Mouse (Mus musculus): Measurements from ENCODE around the gene Dlgap4.
A peak's percentile ranks its signal among the peaks of the same experiment; 100 is the strongest.

Dlgap4 gene

DNA sequence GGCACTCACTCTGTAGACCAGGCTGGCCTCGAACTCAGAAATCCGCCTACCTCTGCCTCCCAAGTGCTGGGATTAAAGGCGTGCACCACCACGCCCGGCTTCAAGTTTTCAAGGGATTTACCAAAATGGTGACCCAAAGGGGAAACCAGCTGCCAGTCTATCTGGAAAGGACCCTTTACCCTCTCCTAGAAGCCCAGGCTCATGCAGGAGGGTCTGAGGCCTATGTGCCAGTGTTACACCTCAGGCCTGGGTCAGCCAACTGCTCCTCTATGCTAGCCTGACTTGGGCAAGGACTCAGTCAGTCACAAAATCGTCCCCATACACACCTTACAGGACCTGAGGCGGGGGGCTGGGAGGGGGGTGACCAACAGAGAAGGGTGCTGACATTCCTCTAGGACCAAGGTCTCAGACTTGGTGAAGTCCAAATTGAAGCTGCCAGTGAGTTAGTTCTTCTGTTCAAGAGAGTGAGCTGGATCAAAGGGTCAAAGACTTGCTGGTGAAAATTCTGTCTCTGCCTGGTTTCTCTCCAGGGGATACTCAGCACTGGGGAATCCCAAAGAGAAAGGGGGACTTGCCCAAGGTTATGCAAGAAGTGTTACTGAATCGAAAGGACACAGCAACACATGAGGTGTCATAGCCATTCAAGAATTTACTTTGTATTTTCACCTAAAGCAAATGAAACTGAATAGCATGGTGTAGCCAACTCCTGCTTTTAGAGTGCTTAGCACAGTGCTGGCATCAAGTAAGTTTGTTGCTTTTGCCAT lies 106.2 kb downstream of the Dlgap4 start:
- DNase-seq = peak; percentile 56

- DNase-seq = no peak
Observed at GRCm38 (mm10) chr2:156720313-156720674, 106.8 kb downstream of the Dlgap4 start.

- DNase-seq = peak; percentile 96
Observed at GRCm38 (mm10) chr2:156720675-156721553, 107.4 kb downstream of the Dlgap4 start.

DNA sequence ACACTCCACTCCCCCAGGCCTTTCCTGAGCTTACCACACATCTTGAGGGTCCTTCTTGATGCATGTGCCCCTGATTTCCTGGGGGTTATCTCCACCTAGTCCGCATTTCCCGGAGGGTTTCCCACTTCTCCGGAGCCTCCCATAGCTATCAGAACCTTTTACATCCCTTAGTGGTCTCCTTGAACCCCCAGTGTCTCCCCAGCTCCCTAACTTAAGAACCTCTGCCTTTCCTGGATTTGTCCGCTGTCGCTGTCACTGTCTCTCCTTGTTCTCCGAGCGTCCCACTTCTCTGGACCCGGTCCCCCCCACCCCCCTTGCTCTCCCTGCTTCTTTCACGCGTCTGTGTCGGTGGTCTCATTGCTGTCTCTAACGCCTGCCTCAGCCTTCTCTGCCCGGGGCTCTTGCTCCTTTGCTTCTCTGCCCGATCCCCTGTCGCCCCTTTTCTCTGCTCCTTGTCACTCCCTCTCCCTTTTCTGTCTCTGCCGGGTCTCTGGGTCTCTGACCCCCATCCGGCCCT lies 108.1 kb downstream of the Dlgap4 start:
- no peak for DNase-seq

- DNase-seq = peak; percentile 75
Observed at GRCm38 (mm10) chr2:156722071-156722575, 108.6 kb downstream of the Dlgap4 start.

- DNase-seq = peak; percentile 23
Observed at GRCm38 (mm10) chr2:156722752-156723151, 109.2 kb downstream of the Dlgap4 start.

GRCm38 (mm10) chr2:156723899-156724523 lies 110.5 kb downstream of the Dlgap4 start:
- DNase-seq = peak; percentile 24

- peak; percentile 51 for DNase-seq
Observed at GRCm38 (mm10) chr2:156724871-156725270, 111.4 kb downstream of the Dlgap4 start.

GRCm38 (mm10) chr2:156726344-156726743 lies 112.8 kb downstream of the Dlgap4 start:
- DNase-seq = no peak

- peak; percentile 61 for DNase-seq
Observed at GRCm38 (mm10) chr2:156726878-156727277, 113.4 kb downstream of the Dlgap4 start.

DNA sequence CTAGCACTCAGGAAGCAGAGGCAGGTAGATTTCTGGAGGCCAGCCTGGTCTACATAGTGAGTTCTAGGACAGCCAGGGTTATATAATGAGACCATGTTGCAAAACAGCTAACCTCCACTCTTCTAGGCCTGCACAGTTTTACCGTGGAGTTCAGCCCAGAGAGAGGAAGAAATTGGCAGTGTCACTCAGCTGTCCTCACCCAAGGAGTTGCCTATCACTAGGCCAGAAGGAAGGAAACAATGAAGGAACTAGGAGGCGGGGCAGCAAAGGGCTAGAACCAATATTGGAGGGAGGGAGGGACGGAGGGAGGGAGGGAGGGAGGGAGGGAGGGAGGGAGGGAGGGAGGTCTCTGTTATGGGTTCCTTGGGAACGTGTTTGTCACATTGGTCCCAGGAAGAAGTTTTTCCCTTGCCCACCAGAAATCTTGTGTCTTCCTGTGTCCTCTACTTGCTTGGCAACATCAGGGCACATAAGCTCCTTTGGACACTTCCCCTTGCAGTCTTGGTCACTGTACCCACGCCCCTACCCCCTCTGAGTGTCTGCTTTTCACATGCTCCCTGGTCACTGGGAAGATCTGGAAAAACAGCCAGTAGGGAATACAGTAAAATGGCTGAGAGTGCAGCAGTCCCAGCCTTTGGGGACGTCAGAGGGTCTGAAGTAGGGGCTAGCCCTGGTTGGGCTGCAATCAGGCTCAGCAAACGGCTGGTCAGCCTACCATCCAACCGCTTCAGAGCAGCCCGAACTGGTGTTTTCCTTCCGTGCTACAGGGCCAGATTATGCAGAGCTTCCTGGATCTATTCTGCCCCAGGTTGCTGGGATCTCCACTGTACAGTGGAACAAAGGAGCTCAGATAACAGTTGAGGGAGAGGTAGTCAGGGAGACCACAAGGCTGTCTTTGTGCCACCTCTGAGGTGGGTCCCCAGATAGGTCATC lies 116.3 kb downstream of the Dlgap4 start:
- DNase-seq = no peak

DNA sequence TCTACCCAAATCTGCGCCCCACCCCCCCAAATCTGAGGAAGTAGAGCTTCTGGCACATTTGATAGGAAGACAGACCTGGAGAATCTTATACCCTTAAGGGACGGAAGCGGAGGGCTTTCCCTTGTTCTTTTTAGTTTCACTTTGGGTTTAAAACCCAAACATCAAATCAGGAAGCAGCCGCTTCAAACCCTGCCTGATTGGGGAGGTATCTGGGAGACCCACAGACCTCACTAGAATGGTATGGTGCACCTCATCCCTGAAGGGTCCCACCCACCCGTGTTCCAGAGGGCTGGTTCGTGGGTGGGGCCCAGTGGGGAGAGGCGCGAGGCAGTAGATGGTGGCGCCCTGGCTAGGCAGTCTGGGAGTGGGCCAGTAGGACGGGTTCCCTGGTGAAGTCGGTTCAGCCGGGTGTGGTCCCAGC lies 117.0 kb downstream of the Dlgap4 start:
- no peak for DNase-seq

DNA sequence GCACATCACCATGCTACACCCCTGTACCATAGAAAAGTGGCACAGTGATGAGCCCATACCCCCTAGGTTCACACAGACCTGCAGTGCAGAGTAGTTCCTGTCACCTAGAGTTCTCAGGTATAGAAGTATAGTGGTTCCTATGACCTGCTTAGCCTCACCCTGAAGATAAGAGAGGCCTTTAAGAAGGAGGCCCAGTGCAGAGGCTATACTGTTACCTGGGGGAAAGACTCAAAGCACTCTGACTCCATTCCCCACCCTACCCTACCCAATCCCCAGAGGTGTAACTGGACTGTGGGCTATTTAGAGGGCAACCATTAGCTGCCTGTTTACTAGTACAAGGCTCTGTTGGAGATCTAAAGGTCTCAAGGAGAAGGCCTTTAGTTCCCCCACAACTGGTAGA lies 118.1 kb downstream of the Dlgap4 start:
- DNase-seq = no peak

GRCm38 (mm10) chr2:156732109-156732508 lies 118.6 kb downstream of the Dlgap4 start:
- DNase-seq = peak; percentile 56

DNA sequence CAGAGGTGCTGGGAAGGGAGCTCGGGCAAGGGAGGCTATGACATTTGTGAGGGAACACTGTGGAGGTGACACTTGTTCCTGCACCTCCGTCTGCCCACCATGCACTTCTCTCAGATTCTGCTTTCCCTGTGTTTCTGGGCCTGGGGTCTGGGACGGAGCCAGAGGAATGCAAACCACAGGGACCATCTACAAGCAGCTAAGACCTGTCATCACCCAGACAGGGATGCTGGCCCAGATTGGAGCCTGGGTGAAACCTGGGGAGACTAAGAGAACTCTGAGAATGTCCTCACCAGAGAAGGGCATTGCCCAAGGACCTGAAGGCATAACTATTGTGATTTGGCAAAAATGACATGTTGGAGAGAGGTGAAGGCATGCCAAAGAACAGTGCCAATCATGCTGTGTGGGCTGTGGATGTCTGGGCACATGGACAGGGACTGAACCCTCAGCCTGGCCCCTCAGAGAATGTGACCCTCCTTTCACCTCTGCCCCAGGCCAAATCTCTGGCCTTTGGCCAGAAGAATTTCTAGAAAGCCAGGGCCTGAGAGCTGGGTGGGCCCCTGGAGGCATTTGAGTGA lies 122.3 kb downstream of the Dlgap4 start:
- DNase-seq = peak; percentile 56

- peak; percentile 75 for DNase-seq
Observed at GRCm38 (mm10) chr2:156736846-156737245, 123.3 kb downstream of the Dlgap4 start.

DNA sequence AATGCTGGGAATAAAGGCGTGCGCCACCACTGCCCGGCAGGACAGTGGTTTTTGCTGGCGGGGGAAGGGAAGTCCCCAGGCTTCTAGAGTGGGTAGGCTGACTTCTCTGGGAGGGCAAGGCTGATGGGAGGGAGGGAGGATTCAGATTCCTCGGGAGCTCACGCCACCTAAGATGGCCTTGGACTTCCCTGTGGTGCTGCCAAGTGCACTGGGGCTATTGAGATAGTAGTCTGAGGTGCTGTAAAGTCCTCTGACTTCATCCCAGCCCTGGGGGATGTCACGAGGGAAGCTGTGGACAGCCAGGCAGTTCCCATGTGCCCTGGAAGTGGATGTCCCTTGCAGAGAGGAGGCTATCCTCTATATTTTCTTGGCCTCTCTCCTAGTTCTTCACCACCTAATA lies 124.5 kb downstream of the Dlgap4 start:
- DNase-seq = no peak

- DNase-seq = no peak
Observed at GRCm38 (mm10) chr2:156741265-156741664, 127.8 kb downstream of the Dlgap4 start.

DNA sequence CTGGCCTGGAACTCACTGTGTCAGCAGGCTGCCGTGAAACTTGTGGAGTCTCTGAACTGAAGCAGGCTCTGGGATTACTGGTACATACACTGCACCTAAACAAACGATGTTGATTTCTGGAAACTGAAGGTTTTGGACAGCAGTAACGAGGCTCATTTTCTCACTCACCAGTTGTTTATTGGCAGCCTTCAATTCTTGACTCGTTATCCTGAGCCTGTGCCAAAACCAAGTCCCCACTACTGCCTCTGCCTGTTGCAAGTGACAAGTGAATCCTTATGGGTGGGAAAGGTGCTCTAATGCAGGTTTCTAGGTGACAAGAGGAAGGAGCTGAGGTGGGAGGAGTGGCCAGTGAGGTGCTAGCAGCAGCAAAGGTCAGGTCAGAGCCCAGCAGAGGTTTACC lies 128.5 kb downstream of the Dlgap4 start:
- no peak for DNase-seq

DNA sequence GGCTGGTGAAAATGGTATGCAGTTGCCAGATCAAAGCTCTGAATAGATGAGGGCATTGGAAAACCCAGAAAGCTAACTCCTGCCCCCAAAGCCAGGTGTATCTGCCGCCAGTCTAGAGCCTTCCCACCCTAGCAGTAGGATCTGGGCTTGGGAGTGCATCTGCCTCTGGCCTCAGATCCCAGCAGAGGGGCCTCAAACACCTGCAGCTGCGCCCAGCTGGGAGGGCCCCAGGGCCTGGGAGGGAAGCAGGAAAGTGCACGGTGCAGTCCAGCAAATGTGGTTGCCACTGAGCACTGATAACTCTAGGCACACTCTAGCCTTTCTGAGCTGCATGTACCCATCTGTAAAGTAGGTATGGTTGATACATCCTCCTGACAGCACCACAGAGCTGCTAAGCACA lies 129.7 kb downstream of the Dlgap4 start:
- no peak for DNase-seq

DNA sequence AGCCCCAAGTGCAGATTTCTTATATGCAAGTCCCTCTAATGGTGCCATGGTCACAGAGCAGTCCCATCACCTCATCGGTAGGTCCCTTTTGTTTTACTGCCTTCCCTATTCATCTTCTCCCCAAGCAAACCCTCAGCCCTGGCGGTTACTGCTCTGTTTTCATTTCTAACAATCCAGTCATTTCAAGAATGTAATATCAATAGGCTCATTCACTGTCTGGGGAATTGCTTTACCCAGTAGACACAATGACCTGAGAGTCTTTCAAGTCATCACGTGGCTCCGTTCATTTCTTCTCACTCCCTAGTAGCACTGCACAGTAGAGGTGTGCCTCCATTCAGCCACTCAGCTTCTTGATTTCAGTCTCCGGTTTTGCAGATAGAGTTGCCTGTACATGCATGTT lies 130.9 kb downstream of the Dlgap4 start:
- no peak for DNase-seq

GRCm38 (mm10) chr2:156747315-156747714 lies 133.8 kb downstream of the Dlgap4 start:
- no peak for DNase-seq

Measured in cerebellum, adult 9-11 months (tissue).